ENCODE assay signal across 9 mouse cellular contexts in genomic region chr11:95676307-95676706, GRCm38 (mm10). TPM values are rescaled to one million over a fixed set of nuclear protein-coding genes. Genes with fewer than 3 reads are reported as not detected.
A peak's percentile ranks its signal among the peaks of the same experiment; 100 is the strongest.
DNase-seq lines count a peak whose midpoint lies in the region; ATAC-seq and TF ChIP-seq lines count a peak whose summit lies in the region.
"Had no signal": no experiment of that assay in that cellular context is flagged by ENCODE, and none has a peak within 500 bp of the region (broad histone marks: within the 10 kb centered on the region; RNA-seq: fewer than 3 reads in every experiment).

No protein-coding gene starts in this region.

- 21% methylated on average over 6 of the region's 6 CpGs for WGBS in hindbrain, embryonic 12.5 days
- 42% methylated on average over 6 of the region's 6 CpGs for WGBS in spleen, adult 2 months

- no peak overlapping the region for H3K4me2 ChIP-seq in hindbrain, embryonic 12.5 days (replicated peaks)
- H3K4me2 ChIP-seq: heart, embryonic 15.5 days had no signal

- peak; percentile 69; the same call in 1 of the 2 replicates for ATAC-seq in hindbrain, embryonic 12.5 days (ENCODE audit: low FRiP score)
- ATAC-seq in megakaryocyte progenitor cell, adult 5-6 weeks (replicated peaks; ENCODE audit: poor library complexity): peak; percentile 66
- ATAC-seq in megakaryocyte-erythroid progenitor cell, adult 5-6 weeks (replicated peaks; ENCODE audit: low FRiP score, low TSS enrichment, poor library complexity, severe bottlenecking): no peak

- no peaks in the 10 kb centered on the region for H3K27me3 ChIP-seq in hindbrain, embryonic 12.5 days
- H3K27me3 ChIP-seq in spleen, adult 2 months (ENCODE audit: control insufficient read depth, insufficient read depth, low read length): no peaks in the 10 kb centered on the region
- H3K27me3 ChIP-seq: heart, embryonic 15.5 days had no signal

- peak; percentile 52 to 71 for DNase-seq in spleen, adult 18-20 months
- DNase-seq in spleen, adult 12 weeks (ENCODE audit: low spot score): no peak
- DNase-seq in embryo, embryonic 9.5 days (ENCODE audit: extremely low spot score): peak; percentile 85
- peak; percentile 36 to 56 for DNase-seq in left cerebral cortex, adult 2 months (ENCODE audit: extremely low spot score in 1 of 2, low spot score in 2 of 2)
- DNase-seq in spleen, adult 2 months (ENCODE audit: low read depth in 1 of 2, low spot score in 2 of 2): peak; percentile 19 to 70

- H3K27ac ChIP-seq in hindbrain, embryonic 12.5 days: no peak overlapping the region
- no peak overlapping the region for H3K27ac ChIP-seq in left cerebral cortex, adult 2 months
- H3K27ac ChIP-seq in spleen, adult 2 months (ENCODE audit: insufficient read depth, low read length): no peak overlapping the region

- TF ChIP-seq POLR2A in spleen, adult 2 months (IDR thresholded peaks at IDR 0.05; ENCODE audit: low read depth, low read length): no peak

- no peak overlapping the region for H3K9ac ChIP-seq in hindbrain, embryonic 12.5 days
- H3K9ac ChIP-seq: heart, embryonic 15.5 days had no signal

- H3K4me3 ChIP-seq in hindbrain, embryonic 12.5 days: no peak overlapping the region
- no peak overlapping the region for H3K4me3 ChIP-seq in left cerebral cortex, adult 2 months
- H3K4me3 ChIP-seq in spleen, adult 2 months (ENCODE audit: extremely low read depth, insufficient read depth, insufficient read length): no peak overlapping the region
- H3K4me3 ChIP-seq: heart, embryonic 15.5 days had no signal

- no peaks in the 10 kb centered on the region for H3K9me3 ChIP-seq in hindbrain, embryonic 12.5 days (replicated peaks)
- H3K9me3 ChIP-seq: heart, embryonic 15.5 days had no signal

- peaks cover 68% of the 10 kb centered on the region for H3K36me3 ChIP-seq in hindbrain, embryonic 12.5 days
- H3K36me3 ChIP-seq in spleen, adult 2 months (ENCODE audit: control insufficient read depth, insufficient read depth, low read length): peaks cover 32% of the 10 kb centered on the region

- intact Hi-C loops in left cerebral cortex, adult 2 months (cut with DNase I): no loop called here

- H3K4me1 ChIP-seq in hindbrain, embryonic 12.5 days: peaks cover 8% of the 10 kb centered on the region; the same call in 1 of the 2 replicates
- no peaks in the 10 kb centered on the region for H3K4me1 ChIP-seq in spleen, adult 2 months (ENCODE audit: control insufficient read depth, insufficient read depth, insufficient read length)

- TF ChIP-seq CTCF in left cerebral cortex, adult 2 months (IDR thresholded peaks at IDR 0.05): peak; percentile 9
- TF ChIP-seq CTCF in spleen, adult 2 months (IDR thresholded peaks at IDR 0.05; ENCODE audit: extremely low read depth, insufficient read depth, insufficient read length, insufficient replicate concordance): peak; percentile 69; the same call in 1 of the 2 replicates

RNA-seq across cellular contexts. Expression of gene Phb, which starts 9.6 kb away (rescaled TPM):
- polyA plus RNA-seq in hindbrain, embryonic 12.5 days (2016; fragmentation: Nextera tagmentation; extraction: Ambion mirVana): 186 and 188 TPM in 2 replicates
- total RNA-seq in left cerebral cortex, adult 2 months (2021): 10 to 100 TPM; 70.0 to 74.0 TPM
- 82.1 and 87.0 TPM in 2 replicates for total RNA-seq in megakaryocyte progenitor cell, adult 5-6 weeks (2015)
- 119 and 128 TPM in 2 replicates for total RNA-seq in megakaryocyte progenitor cell, adult 5-6 weeks (2017)
- polyA plus RNA-seq in spleen, adult 2 months (2012; rRNA removed): 46.5 and 49.5 TPM in 2 replicates
- 120 and 179 TPM in 2 replicates for total RNA-seq in megakaryocyte-erythroid progenitor cell, adult 5-6 weeks (2014; fragmentation: Nextera tagmentation)
- 189 and 190 TPM in 2 replicates for total RNA-seq in megakaryocyte-erythroid progenitor cell, adult 5-6 weeks (2017)

RNA-seq across cellular contexts. Expression of gene Zfp652, which starts 36.2 kb away (rescaled TPM):
- polyA plus RNA-seq in hindbrain, embryonic 12.5 days (2016; fragmentation: Nextera tagmentation; extraction: Ambion mirVana): 30.5 and 31.1 TPM in 2 replicates
- 10 to 100 TPM; 42.3 to 43.5 TPM for total RNA-seq in left cerebral cortex, adult 2 months (2021)
- 30.1 and 37.2 TPM in 2 replicates for total RNA-seq in megakaryocyte progenitor cell, adult 5-6 weeks (2015)
- 20.9 and 29.1 TPM in 2 replicates for total RNA-seq in megakaryocyte progenitor cell, adult 5-6 weeks (2017)
- 18.2 and 25.8 TPM in 2 replicates for polyA plus RNA-seq in spleen, adult 2 months (2012; rRNA removed)
- total RNA-seq in megakaryocyte-erythroid progenitor cell, adult 5-6 weeks (2014; fragmentation: Nextera tagmentation): 43.0 and 54.5 TPM in 2 replicates
- 27.4 and 28.2 TPM in 2 replicates for total RNA-seq in megakaryocyte-erythroid progenitor cell, adult 5-6 weeks (2017)

RNA-seq across cellular contexts. Expression of gene B130006D01Rik, which starts 47.1 kb away (rescaled TPM):
- polyA plus RNA-seq in hindbrain, embryonic 12.5 days (2016; fragmentation: Nextera tagmentation; extraction: Ambion mirVana): 1.4 and 1.8 TPM in 2 replicates
- total RNA-seq in left cerebral cortex, adult 2 months (2021): 1 to 10 TPM; 1.2 TPM
- 2.1 and 2.5 TPM in 2 replicates for total RNA-seq in megakaryocyte progenitor cell, adult 5-6 weeks (2015)
- total RNA-seq in megakaryocyte progenitor cell, adult 5-6 weeks (2017): 1.2 and 1.9 TPM in 2 replicates
- polyA plus RNA-seq in spleen, adult 2 months (2012; rRNA removed): 0.08 and 0.14 TPM in 2 replicates
- 7.1 and 7.5 TPM in 2 replicates for total RNA-seq in megakaryocyte-erythroid progenitor cell, adult 5-6 weeks (2014; fragmentation: Nextera tagmentation)
- total RNA-seq in megakaryocyte-erythroid progenitor cell, adult 5-6 weeks (2017): 1.5 TPM in 1 of 2 replicates, not detected in the other
